Mouse (Mus musculus): ENCODE data around the gene Tcf15. TPM values are rescaled to one million over a fixed set of nuclear protein-coding genes. Genes with fewer than 3 reads are reported as not detected.

Gene Tcf15
- polyA plus RNA-seq, 1 experiment = not detected

- TF ChIP-seq GATA1 (IDR thresholded peaks at IDR 0.05; ENCODE audit: low read length) = no peak
Observed at GRCm38 (mm10) chr2:152178345-152178744, 35.0 kb downstream of the Tcf15 start.

- TF ChIP-seq GATA1 (IDR thresholded peaks at IDR 0.05; ENCODE audit: low read length) = no peak
Observed at GRCm38 (mm10) chr2:152179301-152179700, 35.9 kb downstream of the Tcf15 start.

GRCm38 (mm10) chr2:152180323-152180722 lies 37.0 kb downstream of the Tcf15 start:
- no peak for TF ChIP-seq GATA1 (IDR thresholded peaks at IDR 0.05; ENCODE audit: low read length)

- no peak for TF ChIP-seq GATA1 (IDR thresholded peaks at IDR 0.05; ENCODE audit: low read length)
Observed at GRCm38 (mm10) chr2:152187132-152187531, 43.8 kb downstream of the Tcf15 start.

GRCm38 (mm10) chr2:152189213-152189612 lies 45.9 kb downstream of the Tcf15 start:
- no peak for TF ChIP-seq GATA1 (IDR thresholded peaks at IDR 0.05; ENCODE audit: low read length)

GRCm38 (mm10) chr2:152189640-152190039 lies 46.3 kb downstream of the Tcf15 start:
- TF ChIP-seq GATA1 (IDR thresholded peaks at IDR 0.05; ENCODE audit: low read length) = no peak

GRCm38 (mm10) chr2:152190161-152190560 lies 46.8 kb downstream of the Tcf15 start:
- TF ChIP-seq GATA1 (IDR thresholded peaks at IDR 0.05; ENCODE audit: low read length) = no peak

- no peak for TF ChIP-seq GATA1 (IDR thresholded peaks at IDR 0.05; ENCODE audit: low read length)
Observed at GRCm38 (mm10) chr2:152192591-152193345, 49.4 kb downstream of the Tcf15 start.

GRCm38 (mm10) chr2:152193346-152193710 lies 50.0 kb downstream of the Tcf15 start:
- TF ChIP-seq GATA1 (IDR thresholded peaks at IDR 0.05; ENCODE audit: low read length) = no peak

GRCm38 (mm10) chr2:152194586-152194985 lies 51.2 kb downstream of the Tcf15 start:
- no peak for TF ChIP-seq GATA1 (IDR thresholded peaks at IDR 0.05; ENCODE audit: low read length)

GRCm38 (mm10) chr2:152196896-152197295 lies 53.5 kb downstream of the Tcf15 start:
- no peak for TF ChIP-seq GATA1 (IDR thresholded peaks at IDR 0.05; ENCODE audit: low read length)

- TF ChIP-seq GATA1 (IDR thresholded peaks at IDR 0.05; ENCODE audit: low read length) = no peak
Observed at GRCm38 (mm10) chr2:152197301-152197712, 53.9 kb downstream of the Tcf15 start.

Other genes with a start within 250 kb of the Tcf15 start
- gene Angpt4, start 232.4 kb upstream of the Tcf15 start, polyA plus RNA-seq (2012) = not detected in 2 replicates
- 21.4 and 22.6 TPM in 2 replicates for gene Fam110a, start 163.3 kb upstream of the Tcf15 start, polyA plus RNA-seq (2012)
- gene Slc52a3, start 147.1 kb upstream of the Tcf15 start, polyA plus RNA-seq (2012) = not detected in 2 replicates
- not detected in 2 replicates for gene Scrt2, start 62.0 kb upstream of the Tcf15 start, polyA plus RNA-seq (2012)
- 16.3 and 25.2 TPM in 2 replicates for gene Srxn1, start 38.0 kb upstream of the Tcf15 start, polyA plus RNA-seq (2012)
- gene Csnk2a1, start 83.3 kb downstream of the Tcf15 start, polyA plus RNA-seq (2012) = 14.0 and 14.9 TPM in 2 replicates
- 15.5 and 17.7 TPM in 2 replicates for gene Tbc1d20, start 150.3 kb downstream of the Tcf15 start, polyA plus RNA-seq (2012)
- gene Rbck1, start 189.1 kb downstream of the Tcf15 start, polyA plus RNA-seq (2012) = 246 and 263 TPM in 2 replicates
- 31.8 and 47.3 TPM in 2 replicates for gene Trib3, start 200.5 kb downstream of the Tcf15 start, polyA plus RNA-seq (2012)
- not detected in 2 replicates for gene Nrsn2, start 233.1 kb downstream of the Tcf15 start, polyA plus RNA-seq (2012)

Data from G1E-ER4 (cell line).